Mouse (Mus musculus): Measurements from ENCODE around the gene Bean1.

DNA sequence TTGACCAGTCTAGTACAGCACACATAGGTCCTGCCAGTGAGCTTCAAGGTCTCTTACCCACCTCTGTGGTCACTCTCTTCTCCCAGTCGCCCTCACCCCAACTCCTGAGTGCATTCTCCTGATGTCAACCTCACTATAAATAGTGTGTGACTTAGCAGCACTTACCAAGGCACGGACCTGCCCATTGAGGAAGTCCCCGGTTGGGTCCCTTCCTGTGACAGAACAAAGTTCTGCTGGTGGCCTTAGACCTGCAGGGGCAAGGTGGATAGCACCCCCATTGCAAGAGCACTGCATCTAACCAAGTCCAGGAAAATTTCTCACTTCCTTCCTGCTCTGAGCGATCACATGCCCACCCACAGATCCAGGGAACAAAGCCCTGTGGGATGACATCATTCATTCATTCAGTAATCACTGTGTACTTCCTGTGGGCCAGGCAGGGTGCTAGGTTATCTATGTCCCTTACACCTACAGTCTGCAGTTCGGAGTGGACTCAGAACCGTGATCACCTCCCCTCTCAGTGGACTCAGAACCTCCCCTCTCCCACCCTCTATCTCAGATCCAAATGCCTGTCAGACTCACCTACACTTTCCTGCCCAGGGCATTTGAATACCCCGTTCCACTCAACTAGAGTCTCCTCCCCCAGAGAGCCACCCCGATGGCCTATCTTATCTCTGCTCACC is 5.7 kb downstream of the Bean1 start:
- TF ChIP-seq CTCF (IDR thresholded peaks at IDR 0.05; ENCODE audit: insufficient read depth, low read depth, low read length) (no peak), POLR2A (IDR thresholded peaks at IDR 0.05; ENCODE audit: insufficient read depth, low read depth, low read length) (no peak)
